Mouse (Mus musculus) heart, postnatal 0 days (tissue): Measurements from ENCODE around the gene Filip1. TPM values are rescaled to one million over a fixed set of nuclear protein-coding genes. Genes with fewer than 3 reads are reported as not detected.

Source experiments
- ATAC-seq: fragments of 200-750 bp; cut with Nextera tagmentation; 2 replicates; pipeline ENCODE4 v1.8.0; 2017; ENCODE audit warnings: low read depth, moderate number of reproducible peaks, moderate library complexity; ENCODE audit not compliant: insufficient read depth
- DNase-seq: peaks from one replicate; pipeline ENCODE4 v3.0.0-alpha.2; 2016; ENCODE audit warnings: low spot score
- H3K27ac ChIP-seq: fragments of 300-500 bp; sonication (generic); 2 replicates; pipeline ENCODE4 v1.5.1; 2014; ENCODE audit warnings: low read depth, mild to moderate bottlenecking
- H3K27me3 ChIP-seq: fragments of 300-500 bp; sonication (generic); 2 replicates; pipeline ENCODE4 v1.6.1; 2014; ENCODE audit warnings: low read length, mixed read lengths; ENCODE audit not compliant: control insufficient read depth, insufficient read depth
- H3K36me3 ChIP-seq: fragments of 300-500 bp; sonication (generic); replicated peaks from 2 replicates; pipeline ENCODE4 v1.6.1; 2014; ENCODE audit warnings: low read length, mixed read lengths; ENCODE audit not compliant: control insufficient read depth, insufficient read depth
- H3K4me1 ChIP-seq: fragments of 300-500 bp; sonication (generic); 2 replicates; pipeline ENCODE4 v1.6.1; 2014; ENCODE audit warnings: antibody characterized with exemption; ENCODE audit not compliant: control insufficient read depth, insufficient read depth
- H3K4me2 ChIP-seq: fragments of 300-500 bp; sonication (generic); 2 replicates; pipeline ENCODE4 v1.6.1; 2014; ENCODE audit warnings: low read depth, mild to moderate bottlenecking, low read length, moderate library complexity
- H3K4me3 ChIP-seq: fragments of 300-500 bp; sonication (generic); 2 replicates; pipeline ENCODE4 v1.5.1; 2014; ENCODE audit warnings: low read depth, low read length
- H3K9ac ChIP-seq: fragments of 300-500 bp; sonication (generic); replicated peaks from 2 replicates; pipeline ENCODE4 v1.6.1; 2014; ENCODE audit warnings: low read depth, low read length, mixed read lengths
- H3K9me3 ChIP-seq: fragments of 300-500 bp; sonication (generic); replicated peaks from 2 replicates; pipeline ENCODE4 v1.6.1; 2016; ENCODE audit warnings: low read length; ENCODE audit not compliant: control insufficient read depth
- CTCF ChIP-seq: IDR thresholded peaks from 2 replicates; pipeline ENCODE4 v1.5.1; 2016; ENCODE audit warnings: antibody characterized with exemption, control low read depth, low read depth
- EP300 ChIP-seq: IDR thresholded peaks from 2 replicates; pipeline ENCODE4 v1.6.1; 2016; ENCODE audit warnings: antibody characterized with exemption, low read depth
- WGBS: fragments of 180-500 bp; shearing (Covaris S2); extraction: QIAGEN DNeasy Blood & Tissue Kit; methylation state at CpG from one replicate; pipeline ENCODE4 v1.1.7; 2014; 5-methylcytosine and 5-hydroxymethylcytosine counted together
- polyA plus RNA-seq: library from polyadenylated mRNA; unstranded; fragments of >200 nt; fragmentation: Nextera tagmentation; extraction: Ambion mirVana; gene quantifications from 2 replicates; pipeline ENCODE4 v1.2.1, GENCODE M21; 2015
- total RNA-seq: library from RNA; depleted of rRNA; stranded (reverse); fragments of >200 nt; gene quantifications from 2 replicates; pipeline ENCODE4 v1.2.3, GENCODE M21; 2014; ENCODE audit warnings: low replicate concordance

The Filip1 gene
- total and polyA plus RNA-seq, 2 experiments from 2014 or later: 27.4 to 39.0 TPM

DNA sequence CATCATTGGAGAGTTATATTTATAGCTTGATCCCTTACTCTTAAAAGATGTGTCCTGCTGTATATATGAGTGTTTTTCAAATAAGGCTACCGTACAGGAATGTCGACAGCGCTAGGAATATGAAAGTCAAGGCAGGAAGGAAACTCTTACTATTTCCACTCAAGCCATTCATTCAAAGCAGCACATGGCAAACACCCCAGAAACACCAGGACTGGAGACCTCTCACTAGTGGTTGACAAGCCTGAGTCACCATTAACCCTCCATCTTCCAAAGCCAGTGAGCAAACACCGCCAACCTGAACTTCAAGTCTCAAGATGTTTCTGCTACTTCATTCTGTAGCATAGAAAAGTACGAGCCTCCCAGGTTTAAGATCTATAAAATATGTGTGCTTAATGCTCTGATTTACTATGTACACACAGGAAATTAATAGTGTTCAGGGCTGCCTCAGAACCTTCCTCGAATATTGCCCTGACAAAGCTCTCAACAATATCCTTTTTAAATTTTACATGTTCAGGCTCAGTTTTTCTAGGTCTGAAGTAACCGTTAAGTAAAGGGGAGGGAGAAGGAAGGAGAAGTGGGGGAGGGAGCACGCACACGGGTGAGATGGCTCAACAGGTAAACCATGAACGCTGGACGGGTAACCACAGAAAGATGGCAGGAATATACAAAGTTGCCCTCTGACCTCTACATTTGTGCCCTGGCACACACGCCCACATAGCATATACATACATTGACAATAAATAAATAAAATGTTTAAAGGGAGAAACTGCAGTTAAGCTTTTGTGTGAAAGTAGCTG, 34.2 kb downstream of the Filip1 start:
- WGBS: 37% methylated on average over 12 of the region's 12 CpGs
- Histone ChIP-seq H3K4me1 (peaks cover 21% of the 10 kb centered on the region), H3K4me3 (peak overlapping the region; percentile 84), H3K9ac (peak overlapping the region; percentile 88), H3K27ac (peak overlapping the region; percentile 99), H3K4me2 (peak overlapping the region; percentile 60), H3K9me3 (no peaks in the 10 kb centered on the region), H3K36me3 (no peaks in the 10 kb centered on the region), H3K27me3 (no peaks in the 10 kb centered on the region)
- ATAC-seq: peak; percentile 38; the same call in 1 of the 2 replicates
- no peak for TF ChIP-seq CTCF
- TF ChIP-seq EP300: peak; percentile 16; the same call in 1 of the 2 replicates
- peak; percentile 69 for DNase-seq

DNA sequence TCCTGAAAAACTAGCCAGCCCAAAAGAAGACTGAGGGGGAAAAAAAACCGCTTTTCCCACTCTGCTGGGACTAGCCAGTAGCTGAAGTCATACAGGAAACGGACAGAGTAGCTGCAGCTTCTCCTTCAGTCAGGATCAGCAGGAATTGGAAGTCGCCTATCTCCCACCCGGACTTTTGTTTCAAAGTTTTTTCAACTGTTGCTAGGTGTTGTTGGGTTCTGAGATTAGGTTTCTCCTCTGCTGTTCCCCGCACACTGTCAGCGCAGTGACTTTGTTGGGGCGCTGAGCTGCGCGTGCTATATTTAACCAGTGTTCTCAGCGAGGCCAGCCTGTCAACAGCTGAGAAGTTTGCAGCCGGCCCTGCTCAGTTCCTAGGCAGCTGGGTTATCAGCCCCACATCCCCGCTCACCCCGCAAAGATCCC, 35.1 kb downstream of the Filip1 start:
- Histone ChIP-seq H3K36me3 (no peaks in the 10 kb centered on the region), H3K9ac (peak overlapping the region; percentile 88), H3K27ac (peak overlapping the region; percentile 99), H3K4me3 (peak overlapping the region; percentile 84), H3K9me3 (no peaks in the 10 kb centered on the region), H3K4me2 (peak overlapping the region; percentile 60), H3K4me1 (peaks cover 27% of the 10 kb centered on the region), H3K27me3 (no peaks in the 10 kb centered on the region)
- ATAC-seq (peak; percentile 96), DNase-seq (peak; percentile 96)
- under 1% methylated on average over 13 of the region's 13 CpGs for WGBS
- TF ChIP-seq EP300 (no peak), CTCF (no peak)

DNA sequence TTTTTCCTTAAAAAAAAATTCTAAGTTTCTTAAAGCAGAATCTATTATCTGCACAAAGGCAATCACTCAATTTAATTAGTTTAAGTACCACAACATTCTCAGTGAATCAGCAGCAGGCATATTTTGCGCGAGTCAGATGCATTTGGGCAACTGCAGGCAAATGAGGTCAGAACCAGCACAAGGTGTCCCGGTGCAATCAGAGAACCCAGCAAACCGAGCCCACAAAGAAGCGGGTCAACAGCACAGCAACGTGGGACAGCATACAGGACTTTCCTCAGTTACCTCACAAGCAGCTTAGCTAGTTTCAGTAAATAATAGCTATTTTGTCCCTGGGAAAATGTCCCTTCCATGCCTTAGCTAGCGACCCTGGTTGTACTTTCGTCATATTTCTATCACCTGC, 35.9 kb downstream of the Filip1 start:
- no peak for ATAC-seq
- H3K36me3 ChIP-seq: no peaks in the 10 kb centered on the region
- no peak for TF ChIP-seq EP300
- H3K9me3 ChIP-seq: no peaks in the 10 kb centered on the region
- peak overlapping the region; percentile 60 for H3K4me2 ChIP-seq
- peak overlapping the region; percentile 99 for H3K27ac ChIP-seq
- H3K4me3 ChIP-seq: peak overlapping the region; percentile 84
- peak overlapping the region; percentile 88 for H3K9ac ChIP-seq
- H3K4me1 ChIP-seq: peaks cover 35% of the 10 kb centered on the region
- no peaks in the 10 kb centered on the region for H3K27me3 ChIP-seq
- DNase-seq: peak; percentile 55
- WGBS: 7% methylated on average over 8 of the region's 8 CpGs

GRCm38 (mm10) chr9:79975121-79975520, 37.5 kb downstream of the Filip1 start:
- peak overlapping the region; percentile 84 for H3K4me3 ChIP-seq
- no peak for ATAC-seq

GRCm38 (mm10) chr9:79973582-79973981, 39.1 kb downstream of the Filip1 start:
- DNase-seq: no peak
- Histone ChIP-seq H3K27me3 (no peaks in the 10 kb centered on the region), H3K27ac (0 out of 2 replicates have a peak overlapping the region, but pooled peaks have one; percentile 80), H3K4me1 (peaks cover 62% of the 10 kb centered on the region), H3K4me3 (no peak overlapping the region), H3K9ac (no peak overlapping the region), H3K9me3 (no peaks in the 10 kb centered on the region), H3K4me2 (peak overlapping the region; percentile 60), H3K36me3 (no peaks in the 10 kb centered on the region)
- TF ChIP-seq CTCF (peak; percentile 37), EP300 (no peak)
- WGBS: 73% methylated on average over 8 of the region's 8 CpGs
- no peak for ATAC-seq

More at GRCm38 (mm10) chr9:79975121-79975520, 37.5 kb downstream of the Filip1 start:
- H3K36me3 ChIP-seq: no peaks in the 10 kb centered on the region
- no peaks in the 10 kb centered on the region for H3K9me3 ChIP-seq
- peak overlapping the region; percentile 53 for H3K9ac ChIP-seq
- DNase-seq: no peak
- peak overlapping the region; percentile 60 for H3K4me2 ChIP-seq
- peak overlapping the region; percentile 55 for H3K27ac ChIP-seq
- TF ChIP-seq CTCF: no peak
- no peak for TF ChIP-seq EP300
- peaks cover 51% of the 10 kb centered on the region for H3K4me1 ChIP-seq
- WGBS: 22% methylated on average over 5 of the region's 5 CpGs
- no peaks in the 10 kb centered on the region for H3K27me3 ChIP-seq
